Mouse (Mus musculus): Measurements from ENCODE around the gene Fras1. TPM values are rescaled to one million over a fixed set of nuclear protein-coding genes. Genes with fewer than 3 reads are reported as not detected.

Fras1 gene
- total and polyA plus RNA-seq, 2 experiments from 2014 or later = 2.2 to 6.2 TPM

- Histone ChIP-seq H3K9ac (no peak overlapping the region), H3K4me1 (ENCODE audit: insufficient read depth) (no peaks in the 10 kb centered on the region), H3K36me3 (ENCODE audit: insufficient read depth) (no peaks in the 10 kb centered on the region), H3K9me3 (ENCODE audit: low read length) (no peaks in the 10 kb centered on the region), H3K27me3 (ENCODE audit: insufficient read depth, low read length) (no peaks in the 10 kb centered on the region), H3K4me2 (ENCODE audit: low read depth) (no peak overlapping the region), H3K4me3 (ENCODE audit: low read depth, low read length) (no peak overlapping the region), H3K27ac (ENCODE audit: low read depth, low read length) (no peak overlapping the region)
- no peak for ATAC-seq
- no peak for TF ChIP-seq CTCF (IDR thresholded peaks at IDR 0.05; ENCODE audit: low read depth)
- DNase-seq = no peak
- WGBS = 88% methylated on average over 3 of the region's 3 CpGs
Measured at GRCm38 (mm10) chr5:96475488-96475887, 101.7 kb downstream of the Fras1 start.

DNA sequence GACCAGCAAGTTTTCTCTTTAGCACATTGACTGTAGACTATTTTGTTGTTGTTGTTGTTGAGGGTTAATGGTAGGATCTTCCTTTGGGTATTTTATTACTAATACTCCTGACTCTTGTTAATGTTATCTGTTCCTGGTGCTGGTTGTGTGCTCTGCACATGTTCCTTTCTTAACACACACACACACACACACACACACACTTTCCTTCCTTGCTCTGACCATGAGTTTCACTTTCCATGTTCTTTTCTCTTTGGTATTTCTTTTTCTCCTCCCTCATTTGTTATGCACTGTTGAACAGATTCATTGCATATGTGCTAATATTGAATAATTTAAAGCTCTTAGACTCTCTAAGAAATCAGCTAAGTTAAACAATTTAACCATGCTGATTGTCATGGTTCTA, 105.2 kb downstream of the Fras1 start:
- Histone ChIP-seq H3K9me3 (ENCODE audit: low read length) (no peaks in the 10 kb centered on the region), H3K36me3 (ENCODE audit: insufficient read depth) (no peaks in the 10 kb centered on the region), H3K4me1 (ENCODE audit: insufficient read depth) (no peaks in the 10 kb centered on the region), H3K27ac (ENCODE audit: low read depth, low read length) (no peak overlapping the region), H3K27me3 (ENCODE audit: insufficient read depth, low read length) (no peaks in the 10 kb centered on the region), H3K9ac (no peak overlapping the region), H3K4me3 (ENCODE audit: low read depth, low read length) (no peak overlapping the region), H3K4me2 (ENCODE audit: low read depth) (no peak overlapping the region)
- DNase-seq = no peak
- TF ChIP-seq CTCF (IDR thresholded peaks at IDR 0.05; ENCODE audit: low read depth) = no peak
- ATAC-seq = no peak

- H3K4me2 ChIP-seq (ENCODE audit: low read depth) = no peak overlapping the region
- no peaks in the 10 kb centered on the region for H3K4me1 ChIP-seq (ENCODE audit: insufficient read depth)
- H3K27me3 ChIP-seq (ENCODE audit: insufficient read depth, low read length) = no peaks in the 10 kb centered on the region
- DNase-seq = no peak
- no peak for ATAC-seq
- H3K4me3 ChIP-seq (ENCODE audit: low read depth, low read length) = no peak overlapping the region
- no peak overlapping the region for H3K27ac ChIP-seq (ENCODE audit: low read depth, low read length)
- 91% methylated on average over 2 of the region's 2 CpGs for WGBS
- H3K9me3 ChIP-seq (ENCODE audit: low read length) = no peaks in the 10 kb centered on the region
- TF ChIP-seq CTCF (IDR thresholded peaks at IDR 0.05; ENCODE audit: low read depth) = no peak
- H3K9ac ChIP-seq = no peak overlapping the region
- no peaks in the 10 kb centered on the region for H3K36me3 ChIP-seq (ENCODE audit: insufficient read depth)
Measured at GRCm38 (mm10) chr5:96481159-96481558, 107.4 kb downstream of the Fras1 start.

GRCm38 (mm10) chr5:96482054-96482453, 108.3 kb downstream of the Fras1 start:
- H3K36me3 ChIP-seq (ENCODE audit: insufficient read depth) = no peaks in the 10 kb centered on the region
- no peak overlapping the region for H3K27ac ChIP-seq (ENCODE audit: low read depth, low read length)
- no peak overlapping the region for H3K4me2 ChIP-seq (ENCODE audit: low read depth)
- ATAC-seq = no peak
- no peaks in the 10 kb centered on the region for H3K27me3 ChIP-seq (ENCODE audit: insufficient read depth, low read length)
- H3K9ac ChIP-seq = no peak overlapping the region
- no peaks in the 10 kb centered on the region for H3K4me1 ChIP-seq (ENCODE audit: insufficient read depth)
- TF ChIP-seq CTCF (IDR thresholded peaks at IDR 0.05; ENCODE audit: low read depth) = no peak
- no peak overlapping the region for H3K4me3 ChIP-seq (ENCODE audit: low read depth, low read length)
- 91% methylated on average over 4 of the region's 4 CpGs for WGBS
- no peaks in the 10 kb centered on the region for H3K9me3 ChIP-seq (ENCODE audit: low read length)
- DNase-seq = no peak

- no peak for TF ChIP-seq CTCF (IDR thresholded peaks at IDR 0.05; ENCODE audit: low read depth)
- no peak overlapping the region for H3K4me3 ChIP-seq (ENCODE audit: low read depth, low read length)
Measured at GRCm38 (mm10) chr5:96492497-96492896, 118.7 kb downstream of the Fras1 start.

GRCm38 (mm10) chr5:96494502-96495292, 120.9 kb downstream of the Fras1 start:
- no peak for ATAC-seq
- H3K4me2 ChIP-seq (ENCODE audit: low read depth) = no peak overlapping the region
- no peak overlapping the region for H3K27ac ChIP-seq (ENCODE audit: low read depth, low read length)
- H3K9ac ChIP-seq = no peak overlapping the region
- no peaks in the 10 kb centered on the region for H3K36me3 ChIP-seq (ENCODE audit: insufficient read depth)
- H3K4me3 ChIP-seq (ENCODE audit: low read depth, low read length) = no peak overlapping the region
- TF ChIP-seq CTCF (IDR thresholded peaks at IDR 0.05; ENCODE audit: low read depth) = no peak
- H3K27me3 ChIP-seq (ENCODE audit: insufficient read depth, low read length) = no peaks in the 10 kb centered on the region
- DNase-seq = no peak
- H3K9me3 ChIP-seq (ENCODE audit: low read length) = no peaks in the 10 kb centered on the region
- H3K4me1 ChIP-seq (ENCODE audit: insufficient read depth) = no peaks in the 10 kb centered on the region
- WGBS = 95% methylated on average over 7 of the region's 7 CpGs

More at GRCm38 (mm10) chr5:96492497-96492896, 118.7 kb downstream of the Fras1 start:
- ATAC-seq (no peak), DNase-seq (no peak)
- H3K9ac ChIP-seq = no peak overlapping the region
- H3K4me2 ChIP-seq (ENCODE audit: low read depth) = no peak overlapping the region
- H3K4me1 ChIP-seq (ENCODE audit: insufficient read depth) = no peaks in the 10 kb centered on the region
- no peak overlapping the region for H3K27ac ChIP-seq (ENCODE audit: low read depth, low read length)
- H3K36me3 ChIP-seq (ENCODE audit: insufficient read depth) = no peaks in the 10 kb centered on the region
- no peaks in the 10 kb centered on the region for H3K9me3 ChIP-seq (ENCODE audit: low read length)
- no peaks in the 10 kb centered on the region for H3K27me3 ChIP-seq (ENCODE audit: insufficient read depth, low read length)
- 89% methylated on average over 1 of the region's 1 CpGs for WGBS

- H3K9ac ChIP-seq = no peak overlapping the region
- no peak overlapping the region for H3K27ac ChIP-seq (ENCODE audit: low read depth, low read length)
- 73% methylated on average over 2 of the region's 2 CpGs for WGBS
- no peak overlapping the region for H3K4me2 ChIP-seq (ENCODE audit: low read depth)
- no peaks in the 10 kb centered on the region for H3K9me3 ChIP-seq (ENCODE audit: low read length)
- ATAC-seq (no peak), DNase-seq (no peak)
- no peak overlapping the region for H3K4me3 ChIP-seq (ENCODE audit: low read depth, low read length)
- H3K27me3 ChIP-seq (ENCODE audit: insufficient read depth, low read length) = no peaks in the 10 kb centered on the region
- TF ChIP-seq CTCF (IDR thresholded peaks at IDR 0.05; ENCODE audit: low read depth) = no peak
- H3K4me1 ChIP-seq (ENCODE audit: insufficient read depth) = no peaks in the 10 kb centered on the region
- H3K36me3 ChIP-seq (ENCODE audit: insufficient read depth) = no peaks in the 10 kb centered on the region
Measured at GRCm38 (mm10) chr5:96498083-96498482, 124.3 kb downstream of the Fras1 start.

All from forebrain, postnatal 0 days (tissue).